Mouse (Mus musculus) liver, postnatal 0 days (tissue): ENCODE measurements around the gene En2.

Experiments used
- CTCF ChIP-seq: sonication (generic); IDR thresholded peaks from 2 replicates; pipeline ENCODE4 v1.5.1; 2016; ENCODE audit warnings: antibody characterized with exemption, low read depth
- EP300 ChIP-seq: IDR thresholded peaks from 2 replicates; pipeline ENCODE4 v1.6.1; 2016; ENCODE audit warnings: antibody characterized with exemption, low read depth, mild to moderate bottlenecking

GRCm38 (mm10) chr5:28166256-28167231, 1.1 kb downstream of the En2 start:
- no peak for TF ChIP-seq CTCF
- no peak for TF ChIP-seq EP300
